Mouse (Mus musculus): ENCODE data around the gene Pdzd2.

Gene Pdzd2

DNA sequence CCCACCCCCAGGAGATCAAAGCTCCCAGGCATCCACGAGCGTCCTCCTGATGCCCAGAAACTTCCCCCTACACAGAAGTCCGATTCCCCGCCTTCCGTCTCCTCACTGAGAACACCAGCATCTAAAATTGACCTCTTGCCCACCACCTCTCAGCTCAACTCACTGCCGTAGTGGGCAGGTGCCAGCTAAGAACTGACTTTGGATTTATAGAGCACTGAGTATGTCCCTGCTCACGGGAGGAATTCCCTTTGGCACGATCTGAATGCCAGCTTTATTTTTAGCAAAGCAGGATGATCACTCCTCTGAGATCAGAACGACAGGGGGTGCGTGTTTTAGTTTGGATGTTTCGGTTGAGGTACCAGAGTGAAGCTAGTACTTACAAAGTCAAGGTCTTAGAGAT, 7.1 kb downstream of the Pdzd2 start:
- no peak for DNase-seq (ENCODE audit: low read depth, low spot score)

DNA sequence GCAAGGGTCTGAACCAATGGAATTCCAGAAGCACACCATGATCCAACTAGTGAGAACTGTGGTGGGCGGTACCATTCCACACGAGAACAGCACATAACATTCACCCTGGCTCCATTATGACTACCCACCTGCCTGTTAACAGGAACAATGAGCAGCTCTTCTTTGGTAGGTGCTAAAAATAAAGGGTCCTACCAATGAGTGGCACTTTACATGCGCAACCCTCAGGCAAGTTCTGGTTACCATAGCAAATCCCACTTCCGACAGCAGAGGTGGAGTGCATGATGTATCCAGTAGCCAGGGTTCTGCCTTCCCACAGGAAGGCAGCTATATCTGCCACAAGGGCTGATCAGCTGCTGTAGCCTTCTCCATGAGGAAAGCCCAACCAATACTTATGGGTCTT, 11.3 kb downstream of the Pdzd2 start:
- no peak for DNase-seq (ENCODE audit: low read depth, low spot score)

DNA sequence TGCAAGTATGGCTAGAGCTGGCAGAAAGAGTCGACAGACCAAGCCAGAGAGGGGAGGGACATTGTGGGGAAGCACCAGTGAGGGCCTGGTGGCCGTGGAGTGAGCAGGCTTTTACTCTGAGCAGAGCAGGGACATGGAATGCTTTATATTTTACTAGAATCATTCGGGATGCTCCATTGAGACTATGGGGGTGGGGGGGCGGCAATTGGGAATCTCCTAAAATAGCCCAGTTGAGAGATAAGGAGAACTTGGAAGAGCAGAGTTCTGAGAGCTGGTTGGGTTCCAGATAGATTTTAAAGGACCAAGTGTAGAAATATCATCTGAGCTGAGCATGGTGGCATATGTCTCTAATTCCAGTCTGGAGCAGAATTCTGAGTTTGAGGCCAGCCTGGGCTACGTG, 14.5 kb downstream of the Pdzd2 start:
- DNase-seq (ENCODE audit: low read depth, low spot score), result no peak

DNA sequence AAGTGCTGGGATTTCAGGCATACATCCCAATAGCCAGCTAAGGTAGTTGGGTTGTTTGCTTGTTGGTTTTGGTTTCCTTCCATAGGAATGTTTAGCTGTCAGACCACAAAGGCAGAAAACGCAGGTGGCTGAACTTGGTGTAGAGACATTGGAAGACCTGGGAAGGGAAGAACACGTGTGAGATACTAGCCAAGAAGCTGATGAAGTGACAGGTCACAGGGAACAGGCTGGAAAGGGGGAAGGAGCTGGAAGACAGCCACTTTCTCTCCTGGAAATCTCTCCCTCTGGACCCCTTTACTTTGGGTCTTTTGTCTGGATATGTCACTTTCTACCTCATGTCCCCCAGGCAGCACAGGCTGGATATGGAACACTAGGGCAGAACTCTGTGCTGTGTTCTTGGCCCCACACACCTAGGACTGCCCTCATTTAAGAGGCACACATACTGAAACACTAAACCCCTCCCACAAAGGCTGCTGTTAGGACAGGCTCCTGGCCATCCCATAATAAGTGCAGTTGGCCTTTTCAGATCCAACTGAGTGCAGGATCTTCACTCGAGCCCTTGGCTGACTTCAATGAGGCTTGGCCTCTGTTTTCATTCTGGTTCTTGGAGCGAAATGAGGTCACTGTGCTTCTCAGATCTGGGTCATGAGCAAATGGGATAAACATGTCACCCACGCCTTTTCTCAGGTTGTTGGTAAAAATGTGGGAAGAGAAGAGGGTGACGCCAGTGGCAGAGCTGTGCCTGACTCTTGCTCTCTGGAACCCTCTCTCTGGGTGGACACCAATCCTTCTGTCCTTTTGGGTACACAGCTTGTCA, 17.8 kb downstream of the Pdzd2 start:
- DNase-seq (ENCODE audit: low read depth, low spot score), result peak; percentile 26

DNA sequence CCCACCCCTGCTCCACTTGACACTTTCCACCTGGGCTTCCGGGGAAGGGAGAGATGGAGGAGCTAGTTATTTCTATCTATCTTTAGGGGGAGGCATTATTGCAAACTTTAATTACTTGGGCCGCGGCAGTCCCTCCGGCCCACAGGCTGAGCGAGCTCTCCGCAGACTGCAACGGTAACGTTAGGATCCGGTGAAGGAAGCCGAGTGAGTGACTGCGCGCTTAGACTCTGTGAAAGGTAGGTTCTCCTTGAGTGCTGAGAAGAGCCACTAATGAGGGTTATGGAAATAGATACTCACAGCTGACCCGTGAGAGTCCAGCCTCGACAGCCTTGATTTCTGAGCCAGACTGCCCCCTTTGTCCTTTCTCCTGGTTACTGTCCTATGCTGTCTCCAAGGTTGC, 20.9 kb downstream of the Pdzd2 start:
- no peak for DNase-seq (ENCODE audit: low read depth, low spot score)

DNA sequence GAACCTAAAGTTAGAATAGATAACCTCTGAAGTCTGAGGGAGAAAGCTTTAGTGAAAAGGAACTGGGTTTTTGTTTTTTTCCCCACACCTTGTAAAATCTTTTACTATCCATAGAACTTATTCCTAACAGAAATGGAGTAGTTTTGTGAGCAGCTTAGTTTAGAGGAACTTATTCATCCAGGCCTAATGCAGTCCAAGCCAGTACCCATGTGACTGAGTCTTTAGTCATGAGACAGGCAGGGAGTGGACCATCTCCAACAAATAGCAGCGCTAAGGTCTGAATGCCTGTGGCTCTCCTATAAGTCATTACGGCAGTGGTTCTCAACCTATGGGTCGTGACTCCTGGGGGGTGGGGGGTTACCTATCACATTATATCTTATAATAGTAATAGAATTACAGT, 22.3 kb downstream of the Pdzd2 start:
- no peak for DNase-seq (ENCODE audit: low read depth, low spot score)

DNA sequence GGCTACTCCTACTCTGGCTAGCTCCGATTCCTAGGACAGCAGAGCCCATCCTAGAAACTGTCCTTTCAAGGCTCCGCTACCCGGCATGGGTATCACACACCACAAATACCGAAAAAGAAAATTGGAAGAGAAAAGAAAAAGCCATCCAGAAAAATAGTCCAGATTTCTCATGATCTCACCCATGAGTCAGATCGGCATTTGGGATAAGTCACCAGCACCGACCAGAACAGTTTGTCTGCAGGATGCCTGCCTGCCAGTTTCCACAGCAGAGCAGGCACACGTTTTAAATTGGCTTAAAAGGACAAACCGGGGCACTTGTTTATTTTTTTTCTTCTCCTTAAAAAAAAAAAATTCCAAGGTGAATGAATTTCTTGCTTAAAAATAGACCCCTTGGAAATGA, 22.8 kb downstream of the Pdzd2 start:
- peak; percentile 39 for DNase-seq (ENCODE audit: low read depth, low spot score)

DNA sequence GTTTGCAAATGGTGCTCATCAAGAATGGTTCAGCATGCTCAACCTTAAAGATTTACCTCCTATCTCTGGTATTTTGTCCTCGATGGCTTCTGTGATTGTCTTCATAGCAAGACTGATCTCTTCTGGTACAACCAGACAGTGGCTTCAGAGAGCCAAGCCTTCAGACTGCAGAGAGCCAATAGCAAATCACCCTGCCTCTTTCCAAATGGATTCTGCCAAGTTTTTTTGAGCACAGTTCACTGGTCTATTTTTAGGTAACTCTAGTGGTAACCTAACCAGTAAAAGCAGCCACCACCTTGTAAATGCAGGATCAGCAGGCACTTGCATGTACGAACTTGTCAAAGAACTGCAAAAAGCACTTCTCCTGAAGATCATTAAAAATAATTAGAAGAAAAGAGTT, 25.4 kb downstream of the Pdzd2 start:
- DNase-seq (ENCODE audit: low read depth, low spot score), result peak; percentile 76

DNA sequence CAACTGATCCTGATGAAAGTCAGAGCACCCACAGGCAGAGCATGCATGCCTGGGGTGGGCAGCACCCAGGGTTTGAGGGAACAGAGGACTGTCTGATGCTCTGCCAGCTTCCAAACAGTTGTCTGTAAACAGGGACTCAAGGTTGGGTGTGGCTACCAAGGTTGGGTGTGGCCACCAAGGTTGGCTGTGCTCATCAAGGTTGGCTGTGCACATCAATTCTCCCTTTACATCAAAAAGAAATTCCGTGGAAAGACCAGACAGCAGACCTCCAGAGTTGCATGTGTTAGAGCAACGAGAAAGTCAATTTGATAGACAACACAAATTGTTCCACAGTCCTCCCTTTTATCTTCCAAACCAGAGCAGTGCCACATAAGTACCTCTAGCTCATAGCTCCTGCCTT, 26.5 kb downstream of the Pdzd2 start:
- DNase-seq (ENCODE audit: low read depth, low spot score), result no peak

DNA sequence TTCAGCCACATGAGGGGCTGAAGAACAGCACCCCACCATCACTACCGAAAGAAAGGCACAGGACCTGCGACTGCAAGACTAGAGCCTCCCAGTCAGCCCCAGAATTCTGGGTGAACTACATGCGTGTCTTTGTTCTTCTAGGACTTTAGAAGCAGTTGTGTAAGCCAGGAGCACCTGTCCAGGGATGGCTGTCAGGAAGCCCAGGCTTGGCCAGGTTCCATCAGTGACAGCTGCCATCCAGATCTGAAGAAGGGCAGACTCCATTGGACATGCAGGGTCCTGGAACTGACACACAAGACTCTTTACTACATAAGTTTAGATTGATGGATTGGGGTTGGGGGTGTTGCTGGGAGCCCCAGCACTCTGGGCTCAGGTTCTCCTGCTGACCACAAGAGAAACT, 29.7 kb downstream of the Pdzd2 start:
- DNase-seq (ENCODE audit: low read depth, low spot score), result peak; percentile 67

DNA sequence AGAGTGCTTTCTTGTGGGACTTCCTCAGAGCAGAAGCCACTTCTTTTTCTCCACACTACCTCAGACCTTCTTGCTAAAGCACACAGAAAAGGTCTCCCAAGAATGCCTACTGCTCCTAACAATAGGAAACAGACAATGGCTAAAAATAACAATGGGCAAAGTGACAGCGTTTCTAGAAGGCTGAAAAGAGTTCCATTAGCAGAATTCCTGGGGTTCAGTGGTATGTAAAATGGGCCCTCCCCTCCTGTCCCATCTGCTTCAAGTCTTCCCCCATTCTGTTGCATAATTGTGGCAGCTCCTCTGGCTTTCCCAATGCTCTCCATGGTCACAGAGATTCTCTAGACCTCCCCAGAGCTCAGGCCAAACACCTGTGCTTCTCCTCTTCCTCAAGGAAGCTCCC, 31.4 kb downstream of the Pdzd2 start:
- DNase-seq (ENCODE audit: low read depth, low spot score), result no peak

DNA sequence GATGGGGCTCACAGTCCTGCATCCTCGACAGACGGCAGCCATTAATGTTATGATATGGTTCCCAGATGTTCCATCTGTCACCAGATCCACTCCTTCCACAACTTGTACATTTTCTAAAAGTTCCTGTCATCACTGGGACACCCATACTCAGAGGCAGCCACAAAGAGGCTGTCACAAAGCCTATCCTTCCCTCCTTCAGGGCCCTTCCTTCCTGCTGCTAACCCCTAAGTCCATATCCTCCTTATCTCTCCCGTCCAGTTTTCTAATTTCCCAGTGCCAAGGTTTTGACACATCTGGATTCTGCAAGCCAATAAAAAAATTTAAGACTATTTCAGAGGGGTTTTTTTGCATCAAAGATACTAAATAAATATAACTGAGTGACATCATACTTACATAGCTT, 32.8 kb downstream of the Pdzd2 start:
- no peak for DNase-seq (ENCODE audit: low read depth, low spot score)

DNA sequence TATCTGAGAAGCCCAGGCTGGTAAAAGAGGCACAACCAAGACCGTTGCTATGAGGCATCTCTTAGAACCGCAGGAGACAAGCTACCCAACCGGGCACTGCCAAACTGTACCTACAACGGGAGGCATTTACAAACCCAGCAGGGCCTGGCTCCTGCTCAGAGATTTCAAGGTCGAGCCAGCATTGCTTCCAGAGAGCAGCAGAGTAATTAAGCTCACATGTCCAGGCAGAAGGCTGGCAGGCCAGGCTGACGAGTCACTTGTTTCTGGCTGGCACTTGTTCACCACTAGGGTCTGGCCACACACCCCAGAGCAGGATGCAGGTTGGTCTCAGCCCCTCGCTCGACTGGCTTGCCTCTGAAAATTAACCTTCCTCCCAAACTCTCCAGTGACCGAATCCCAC, 39.4 kb downstream of the Pdzd2 start:
- peak; percentile 23 for DNase-seq (ENCODE audit: low read depth, low spot score)

DNA sequence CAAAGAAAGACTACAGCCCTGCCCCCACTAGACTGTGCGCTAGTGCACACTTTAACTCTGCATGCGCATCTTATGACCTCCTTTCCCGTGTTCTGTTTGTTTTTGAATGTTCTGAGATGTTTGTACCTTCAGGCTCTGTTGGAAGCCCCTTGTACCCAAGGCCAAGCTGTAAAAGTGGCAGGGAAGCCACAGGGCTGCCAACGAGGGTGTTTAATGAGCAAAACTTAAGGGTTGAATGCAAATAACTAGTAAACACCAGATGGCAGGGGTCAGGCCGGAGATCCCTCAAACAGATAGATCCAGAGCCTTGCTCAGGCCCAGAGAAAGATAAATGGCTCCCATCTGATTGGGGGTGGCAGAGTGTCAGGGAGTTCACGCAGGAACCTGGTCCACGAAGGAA, 42.0 kb downstream of the Pdzd2 start:
- no peak for DNase-seq (ENCODE audit: low read depth, low spot score)

DNA sequence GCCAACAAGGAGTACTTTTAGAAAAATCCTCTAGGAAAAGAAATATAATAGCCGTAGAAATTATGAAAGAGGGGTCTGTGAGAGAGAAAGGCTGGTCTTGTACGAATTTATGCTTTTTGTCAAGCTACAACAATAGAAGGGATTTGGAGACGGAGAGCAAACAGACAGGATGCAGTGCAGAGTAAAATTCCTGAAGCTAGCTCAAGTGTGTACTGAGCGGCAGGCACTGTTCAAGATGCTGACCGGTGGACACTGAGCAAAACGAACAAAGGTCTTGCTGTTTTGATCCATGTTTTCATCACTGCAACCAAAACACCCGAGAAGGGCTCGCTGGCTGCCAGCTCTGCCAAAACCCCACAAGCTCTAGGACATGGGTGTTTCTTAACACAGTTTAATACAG, 42.8 kb downstream of the Pdzd2 start:
- no peak for DNase-seq (ENCODE audit: low read depth, low spot score)

DNA sequence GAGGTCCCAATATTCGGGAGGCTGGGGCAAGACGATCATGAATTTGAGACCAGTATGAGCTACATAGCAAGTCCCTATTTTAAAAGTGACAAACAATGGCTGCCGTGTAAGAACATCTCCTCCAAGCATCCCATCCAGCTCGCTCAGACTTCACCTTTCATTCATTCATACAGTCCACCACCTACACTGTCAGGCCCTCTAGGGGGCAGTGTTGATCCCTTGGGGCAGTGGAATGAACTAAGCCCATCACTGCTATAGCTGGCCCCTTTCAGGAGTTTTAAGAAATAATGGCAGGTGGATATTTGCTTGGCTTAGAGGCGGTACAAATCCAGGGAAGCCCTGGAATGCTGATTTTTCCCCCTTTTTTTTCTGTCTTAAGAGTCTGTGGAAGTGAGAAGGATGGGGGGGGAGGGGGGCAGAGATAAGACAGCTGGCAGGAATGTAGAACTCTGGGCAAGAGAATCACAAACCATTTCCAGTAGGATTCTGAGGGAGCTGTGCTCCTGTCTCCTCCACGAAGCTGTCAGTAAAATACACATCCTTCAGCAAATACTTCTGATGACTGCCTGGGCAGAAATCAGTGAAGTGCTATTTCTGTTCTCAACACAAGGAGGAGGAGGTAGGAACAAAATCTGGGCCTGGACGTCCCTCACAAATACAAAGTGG, 49.9 kb downstream of the Pdzd2 start:
- DNase-seq (ENCODE audit: low read depth, low spot score), result no peak

DNA sequence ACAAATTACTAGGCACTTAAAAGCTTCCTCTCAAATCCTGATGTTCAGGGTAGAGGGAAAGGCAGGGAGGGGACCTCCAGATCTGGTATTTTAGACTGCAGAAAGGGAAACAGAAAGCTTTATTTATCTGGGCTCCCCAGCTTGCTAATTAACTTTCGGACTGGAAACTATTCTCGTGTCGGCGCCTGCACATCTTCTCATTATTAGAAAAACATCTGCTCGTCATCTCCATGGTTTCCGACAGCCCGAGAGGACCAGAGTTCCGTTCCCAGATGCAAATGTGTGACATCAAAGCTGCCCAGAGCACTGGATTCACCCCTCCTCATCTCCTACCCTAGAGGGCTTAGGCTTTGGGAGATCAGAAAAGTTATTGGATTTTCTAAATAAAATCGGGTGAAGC, 57.2 kb downstream of the Pdzd2 start:
- DNase-seq (ENCODE audit: low read depth, low spot score), result peak; percentile 31

DNA sequence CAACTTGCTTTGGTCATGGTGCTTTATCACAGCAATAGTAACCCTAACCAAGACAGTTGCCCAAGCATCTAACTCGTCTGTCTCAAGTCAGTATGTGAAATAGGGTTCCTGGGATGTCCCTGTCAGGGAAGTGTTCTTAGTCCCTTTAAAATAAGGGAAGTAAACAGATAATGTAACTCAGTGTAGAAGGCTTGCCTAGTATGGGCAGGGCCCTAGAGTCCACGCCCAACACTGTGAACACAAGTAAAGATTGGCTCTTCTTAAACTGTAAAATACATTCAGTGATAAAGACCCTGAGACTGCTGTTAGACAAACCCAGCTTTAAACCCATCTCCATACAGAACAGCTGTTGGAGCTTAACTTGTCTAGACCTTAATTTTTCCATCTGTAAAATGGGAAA, 57.8 kb downstream of the Pdzd2 start:
- DNase-seq (ENCODE audit: low read depth, low spot score), result no peak

DNA sequence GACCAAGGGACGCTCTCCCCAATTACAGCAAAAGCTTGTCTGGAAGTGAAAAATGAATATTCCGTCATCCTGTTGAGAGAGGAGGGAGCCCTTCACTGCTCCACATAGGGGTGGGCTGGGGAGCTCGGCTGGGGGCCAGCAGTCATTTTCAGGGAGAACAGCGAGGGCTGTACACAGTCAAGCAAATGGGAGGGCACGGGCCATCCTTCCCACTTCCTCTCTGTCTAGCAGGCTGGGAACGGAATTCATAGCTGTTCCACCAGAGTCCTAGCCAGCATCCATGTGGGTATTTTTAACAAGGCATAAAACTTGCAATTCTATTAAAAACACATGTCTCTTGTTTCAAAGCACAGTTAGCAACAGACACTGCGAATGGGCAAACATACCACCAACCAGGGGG, 59.0 kb downstream of the Pdzd2 start:
- peak; percentile 19 for DNase-seq (ENCODE audit: low read depth, low spot score)

DNA sequence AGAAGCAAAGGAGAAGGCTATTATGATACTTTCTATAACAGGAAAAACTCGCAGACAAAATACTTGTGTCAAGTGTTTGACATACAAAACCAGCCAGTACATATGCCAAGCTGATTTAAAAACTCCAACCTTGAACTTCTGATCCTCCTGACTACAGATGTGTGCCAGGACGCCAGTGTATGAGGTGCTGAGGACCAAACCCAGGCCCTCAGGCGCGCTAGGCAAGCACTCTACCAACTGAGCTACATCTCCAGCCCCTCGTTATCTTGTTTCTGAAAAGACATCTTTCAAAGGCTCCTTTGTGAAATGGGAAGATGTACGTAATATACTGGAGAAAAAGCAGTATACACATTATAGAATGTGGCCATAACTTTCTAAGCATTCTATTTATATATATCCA, 59.7 kb downstream of the Pdzd2 start:
- no peak for DNase-seq (ENCODE audit: low read depth, low spot score)

DNA sequence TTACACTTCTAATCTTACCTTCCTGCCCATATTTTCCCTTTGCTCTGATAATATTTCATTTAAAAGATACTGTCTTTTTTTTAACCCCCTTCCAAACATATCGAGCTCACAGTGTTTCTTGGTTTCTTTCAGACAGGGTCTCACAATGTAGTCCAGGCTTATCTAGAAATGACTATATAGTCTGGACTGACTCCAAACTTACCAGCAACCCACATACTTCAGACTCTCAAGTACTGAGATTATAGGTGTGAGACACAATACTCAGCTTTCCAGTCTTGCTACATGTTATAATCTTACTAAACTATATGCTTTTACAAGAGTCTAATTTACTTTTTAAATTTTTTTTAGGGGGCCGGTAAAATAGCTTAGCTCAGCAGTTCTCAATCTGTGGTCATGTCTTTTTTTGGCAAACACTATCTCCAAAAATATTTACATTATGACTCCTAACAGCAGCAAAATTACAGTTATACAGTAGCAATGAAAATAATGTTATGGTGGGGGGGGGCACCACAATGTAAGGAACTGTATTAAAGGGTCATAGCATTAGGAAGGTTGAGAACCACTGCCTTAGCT, 61.1 kb downstream of the Pdzd2 start:
- DNase-seq (ENCODE audit: low read depth, low spot score), result no peak

DNA sequence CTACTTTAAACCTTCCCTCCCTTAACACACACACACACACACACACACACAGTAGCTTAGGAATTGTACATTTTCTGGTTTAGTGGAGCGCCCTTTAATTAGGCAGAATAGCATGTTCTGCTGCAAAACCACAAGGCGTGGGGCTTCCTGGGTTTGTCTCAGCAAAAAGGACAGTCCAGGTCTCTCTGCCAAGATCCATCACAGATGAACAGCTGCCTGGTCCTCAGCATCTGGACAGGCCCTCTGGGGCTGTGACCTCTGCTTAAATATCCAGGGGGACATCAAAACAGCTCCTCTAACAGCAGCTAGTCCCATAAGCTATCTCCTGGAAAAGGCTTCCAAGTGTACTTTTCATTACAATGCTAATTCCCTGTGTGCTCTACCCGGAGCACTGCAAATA, 64.4 kb downstream of the Pdzd2 start:
- DNase-seq (ENCODE audit: low read depth, low spot score), result peak; percentile 42

DNA sequence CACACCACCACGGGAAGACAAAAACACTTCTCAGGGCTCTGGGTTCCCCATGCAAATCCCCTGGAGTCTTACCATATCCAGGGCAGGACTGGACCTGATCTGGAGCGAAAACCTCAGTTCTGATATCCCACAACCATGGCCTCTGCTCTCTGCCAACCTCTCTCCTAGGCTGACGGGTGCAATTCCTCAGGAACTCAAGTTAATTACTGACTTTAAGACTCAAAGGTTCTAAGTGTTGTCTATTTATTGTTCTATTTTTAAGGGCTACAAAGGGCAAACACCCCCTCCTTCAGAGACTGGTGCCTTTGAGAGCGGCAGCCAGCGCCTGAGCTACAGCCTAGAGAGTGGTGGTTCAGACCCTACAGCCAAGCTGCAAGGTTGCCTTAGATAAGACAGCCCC, 65.7 kb downstream of the Pdzd2 start:
- no peak for DNase-seq (ENCODE audit: low read depth, low spot score)

Data from skeletal muscle tissue, adult 2 months (tissue).